21 mouse cellular contexts compared by ENCODE assay signal in the genomic region with DNA sequence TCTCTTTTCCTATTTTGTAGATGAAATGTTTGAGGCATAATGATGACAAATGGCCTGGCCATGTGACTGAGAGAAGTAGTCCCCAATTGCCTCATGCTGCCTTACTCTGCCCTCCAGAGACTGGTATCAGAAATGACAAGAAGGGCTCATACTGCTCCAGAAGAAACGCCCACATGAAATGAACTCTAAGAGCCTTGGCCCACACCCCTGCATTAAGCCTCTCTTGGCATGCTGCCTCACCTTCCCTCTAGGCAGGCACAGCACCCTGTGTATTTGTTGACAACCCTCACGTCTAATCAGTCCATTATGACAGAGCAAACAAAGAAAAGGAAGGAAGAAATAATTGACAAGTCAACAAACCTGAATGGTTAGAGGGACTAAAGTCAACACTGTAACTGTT. TPM values are rescaled to one million over a fixed set of nuclear protein-coding genes. Genes with fewer than 3 reads are reported as not detected.
DNase-seq lines count a peak whose midpoint lies in the region; ATAC-seq lines count a peak whose summit lies in the region.
"Had no signal": no experiment of that assay in that cellular context is flagged by ENCODE, and none has a peak within 500 bp of the region (broad histone marks: within the 10 kb centered on the region; RNA-seq: fewer than 3 reads in every experiment).

No protein-coding gene starts in this region.

- intact Hi-C loops in left cerebral cortex, postnatal 4 days (cut with DNase I), result no loop called here
- intact Hi-C loops in left cerebral cortex, postnatal 25 days (cut with DNase I), result no loop called here
- intact Hi-C loops in gastrocnemius, postnatal 36 days (cut with DNase I), result no loop called here

- peak; percentile 30 for DNase-seq in left cerebral cortex, postnatal 4 days
- no peak for DNase-seq in left cerebral cortex, postnatal 25 days (ENCODE audit: low spot score in 2 of 2)
- DNase-seq in adrenal gland, adult 8-10 months, result peak; percentile 38
- peak; percentile 21 for DNase-seq in large intestine, adult 2 months (ENCODE audit: low read depth, low spot score)
- no peak for DNase-seq in gastrocnemius, postnatal 36 days
- DNase-seq in forebrain, embryonic 10.5 days (ENCODE audit: extremely low spot score, low spot score), result no peak
- DNase-seq: kidney, postnatal 25 days; right cerebral cortex, adult 18-20 months; spleen, adult 18-20 months had no signal

- ATAC-seq in stomach, embryonic 15.5 days (ENCODE audit: insufficient read depth, low FRiP score, low read depth), result peak; percentile 87
- ATAC-seq: activated CD4-positive, CD25-positive, alpha-beta regulatory T cell, adult 4 months; CD4-positive, CD25-positive, alpha-beta regulatory T cell, adult 4 months; forebrain, embryonic 16.5 days; intestine, embryonic 15.5 days had no signal

- H3K4me2 ChIP-seq in stomach, embryonic 15.5 days, result no peak overlapping the region
- H3K4me2 ChIP-seq: embryonic facial prominence, embryonic 15.5 days; intestine, embryonic 15.5 days; limb, embryonic 13.5 days; lung, embryonic 15.5 days; neural tube, embryonic 13.5 days had no signal

- no peak overlapping the region for H3K9ac ChIP-seq in stomach, embryonic 15.5 days
- H3K9ac ChIP-seq: embryonic facial prominence, embryonic 15.5 days; intestine, embryonic 15.5 days; limb, embryonic 13.5 days; lung, embryonic 15.5 days; neural tube, embryonic 13.5 days had no signal

- WGBS in large intestine, adult 2 months, result 21% methylated on average over 2 of the region's 2 CpGs
- 46% methylated on average over 2 of the region's 2 CpGs for WGBS in stomach, embryonic 15.5 days
- WGBS in forebrain, embryonic 10.5 days, result 76% methylated on average over 2 of the region's 2 CpGs

- H3K27me3 ChIP-seq in stomach, embryonic 15.5 days (replicated peaks), result no peaks in the 10 kb centered on the region
- H3K27me3 ChIP-seq in forebrain, embryonic 10.5 days (ENCODE audit: poor library complexity, severe bottlenecking), result peaks cover 27% of the 10 kb centered on the region
- H3K27me3 ChIP-seq: embryonic facial prominence, embryonic 15.5 days; intestine, embryonic 15.5 days; limb, embryonic 13.5 days; lung, embryonic 15.5 days; neural tube, embryonic 13.5 days had no signal

- no peak overlapping the region for H3K27ac ChIP-seq in stomach, embryonic 15.5 days
- H3K27ac ChIP-seq in forebrain, embryonic 10.5 days, result no peak overlapping the region
- H3K27ac ChIP-seq: embryonic facial prominence, embryonic 15.5 days; heart, embryonic 10.5 days; intestine, embryonic 15.5 days; limb, embryonic 13.5 days; lung, embryonic 15.5 days; neural tube, embryonic 13.5 days had no signal

- H3K4me1 ChIP-seq in stomach, embryonic 15.5 days, result 0 out of 2 replicates have a peak, but pooled peaks cover 4% of the 10 kb centered on the region
- H3K4me1 ChIP-seq in forebrain, embryonic 10.5 days, result peaks cover 3% of the 10 kb centered on the region
- H3K4me1 ChIP-seq: embryonic facial prominence, embryonic 15.5 days; intestine, embryonic 15.5 days had no signal

- no peaks in the 10 kb centered on the region for H3K36me3 ChIP-seq in stomach, embryonic 15.5 days
- H3K36me3 ChIP-seq in forebrain, embryonic 10.5 days (replicated peaks), result no peaks in the 10 kb centered on the region
- H3K36me3 ChIP-seq: embryonic facial prominence, embryonic 15.5 days; heart, embryonic 10.5 days; intestine, embryonic 15.5 days; limb, embryonic 13.5 days; lung, embryonic 15.5 days; neural tube, embryonic 13.5 days had no signal

- H3K4me3 ChIP-seq in stomach, embryonic 15.5 days (replicated peaks), result no peak overlapping the region
- H3K4me3 ChIP-seq in forebrain, embryonic 10.5 days, result no peak overlapping the region
- H3K4me3 ChIP-seq: embryonic facial prominence, embryonic 15.5 days; heart, embryonic 10.5 days; intestine, embryonic 15.5 days; limb, embryonic 13.5 days; lung, embryonic 15.5 days; neural tube, embryonic 13.5 days had no signal

- H3K9me3 ChIP-seq in stomach, embryonic 15.5 days, result no peaks in the 10 kb centered on the region
- peaks cover 6% of the 10 kb centered on the region; the same call in 1 of the 2 replicates for H3K9me3 ChIP-seq in forebrain, embryonic 10.5 days
- H3K9me3 ChIP-seq: embryonic facial prominence, embryonic 15.5 days; heart, embryonic 10.5 days; intestine, embryonic 15.5 days; lung, embryonic 15.5 days had no signal

RNA-seq across cellular contexts. Expression of a gene that starts 57.2 kb away (rescaled TPM):
- 100 to 1,000 TPM; 251 to 315 TPM for total RNA-seq in left cerebral cortex, postnatal 4 days (2021)
- total RNA-seq in left cerebral cortex, postnatal 25 days (2021), result 100 to 1,000 TPM; 437 to 438 TPM
- under 1 TPM in 1 of 4 experiments, not detected in 3; 0.43 TPM for total RNA-seq in adrenal gland, adult 8-10 months (2022)
- 61.1 and 89.6 TPM in 2 replicates for polyA plus RNA-seq in large intestine, adult 2 months (2012; rRNA removed)
- 15.7 and 16.3 TPM in 2 replicates for polyA plus RNA-seq in stomach, embryonic 15.5 days (2015; fragmentation: Nextera tagmentation; extraction: Ambion mirVana)
- total RNA-seq in gastrocnemius, postnatal 36 days (2021), result not detected
- polyA plus RNA-seq in forebrain, embryonic 10.5 days (2016; fragmentation: Nextera tagmentation; extraction: Ambion mirVana), result 0.68 and 0.95 TPM in 2 replicates
- total RNA-seq: gastrocnemius, adult 8-10 months; heart, postnatal 25 days had no signal
- polyA plus RNA-seq: activated CD4-positive, CD25-positive, alpha-beta regulatory T cell, adult 4 months; CD4-positive, CD25-positive, alpha-beta regulatory T cell, adult 4 months had no signal

Comparison
In these comparisons a context has a peak if more than half of its experiments do, and no peak if none do; other contexts are left out.
1. DNase-seq: peak in left cerebral cortex, postnatal 4 days (single experiment), adrenal gland, adult 8-10 months (single experiment) and large intestine, adult 2 months (single experiment); none in left cerebral cortex, postnatal 25 days (0 of 2), gastrocnemius, postnatal 36 days (0 of 2) and forebrain, embryonic 10.5 days (single experiment).
2. RNA of a gene that starts 57.2 kb away (total RNA-seq): 437 to 438 TPM in left cerebral cortex, postnatal 25 days and 251 to 315 TPM in left cerebral cortex, postnatal 4 days; 0.43 TPM in adrenal gland, adult 8-10 months and not detected in gastrocnemius, postnatal 36 days; every median in the first group is over 100 times any median in the second.